Mouse (Mus musculus): Measurements from ENCODE around the gene Syt12.

The Syt12 gene

DNA sequence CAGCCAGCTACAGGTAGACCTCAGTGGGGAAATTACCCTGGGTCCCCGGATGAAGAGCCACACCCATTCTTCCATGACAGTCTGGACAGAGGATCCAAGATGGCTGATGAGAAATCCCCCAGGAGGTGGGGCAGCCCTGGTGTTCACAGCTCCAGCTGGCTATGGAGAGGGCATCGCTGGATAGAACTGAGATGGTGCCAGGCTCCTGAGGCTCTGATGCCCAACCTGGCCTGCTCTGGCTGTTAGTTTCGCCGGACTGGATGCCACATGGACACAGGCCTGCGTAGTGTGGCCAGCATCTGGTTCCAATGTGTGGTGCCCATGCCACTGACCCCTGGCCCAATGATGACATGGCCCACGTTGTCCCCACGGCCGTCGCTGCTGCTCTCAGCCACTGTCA lies 29.8 kb downstream of the Syt12 start:
- DNase-seq (ENCODE audit: low spot score): no peak

DNA sequence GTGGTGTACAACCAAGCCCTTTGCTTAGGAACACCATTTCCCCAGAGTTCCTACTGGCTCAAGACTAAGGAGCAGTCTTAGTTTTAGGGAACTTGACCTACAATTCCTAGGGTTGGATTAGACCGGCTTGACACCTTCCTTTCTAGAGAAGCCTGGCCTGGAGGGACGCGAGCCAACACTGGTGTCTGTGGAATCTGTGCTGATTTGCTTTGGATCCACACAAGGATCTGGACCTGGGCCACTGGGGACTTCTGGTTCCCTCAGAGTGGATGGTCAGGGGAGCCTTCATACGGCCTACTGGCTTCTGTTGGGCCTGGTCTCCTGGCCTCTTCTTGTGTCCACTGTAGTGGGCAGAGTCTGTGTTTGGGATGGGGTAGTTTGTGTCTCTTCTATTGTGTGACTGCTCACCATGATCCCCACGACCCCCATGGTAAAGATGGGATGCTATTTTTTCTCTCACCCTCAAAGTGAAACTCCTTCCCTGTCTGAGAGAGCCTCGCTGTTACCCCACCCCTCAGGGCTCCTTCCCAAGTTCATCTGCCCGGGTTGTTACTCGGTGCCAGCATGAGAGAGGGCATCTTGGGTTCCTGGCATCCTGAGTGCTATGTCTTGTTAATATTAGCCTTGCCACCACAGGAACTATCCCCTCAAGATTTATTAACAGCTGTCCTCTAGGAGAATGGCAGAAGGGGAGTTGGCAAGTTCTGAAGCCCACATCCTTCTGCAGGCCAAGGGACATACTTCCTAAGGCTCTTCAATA lies 30.4 kb downstream of the Syt12 start:
- no peak for DNase-seq (ENCODE audit: low spot score)

DNA sequence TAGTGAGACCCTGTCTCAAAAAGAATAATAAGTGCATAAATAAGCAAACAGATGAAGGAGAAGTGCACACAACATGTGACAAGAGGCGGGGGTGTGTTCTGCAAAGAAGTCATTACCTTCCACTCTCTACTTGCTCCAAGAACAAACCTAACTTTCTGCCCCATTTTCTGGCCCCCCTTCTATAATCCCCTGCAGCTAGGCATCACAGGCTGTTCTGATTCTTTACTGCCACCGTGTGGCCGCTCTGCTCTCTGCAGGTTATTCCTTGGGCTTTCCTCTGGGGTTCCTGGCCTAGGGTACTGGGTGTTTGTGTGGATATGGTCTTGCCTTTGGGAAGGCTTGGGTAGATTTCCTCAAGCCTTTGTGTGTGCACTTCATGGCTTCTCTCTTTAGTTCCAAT lies 34.8 kb downstream of the Syt12 start:
- peak; percentile 93 for DNase-seq (ENCODE audit: low spot score)

DNA sequence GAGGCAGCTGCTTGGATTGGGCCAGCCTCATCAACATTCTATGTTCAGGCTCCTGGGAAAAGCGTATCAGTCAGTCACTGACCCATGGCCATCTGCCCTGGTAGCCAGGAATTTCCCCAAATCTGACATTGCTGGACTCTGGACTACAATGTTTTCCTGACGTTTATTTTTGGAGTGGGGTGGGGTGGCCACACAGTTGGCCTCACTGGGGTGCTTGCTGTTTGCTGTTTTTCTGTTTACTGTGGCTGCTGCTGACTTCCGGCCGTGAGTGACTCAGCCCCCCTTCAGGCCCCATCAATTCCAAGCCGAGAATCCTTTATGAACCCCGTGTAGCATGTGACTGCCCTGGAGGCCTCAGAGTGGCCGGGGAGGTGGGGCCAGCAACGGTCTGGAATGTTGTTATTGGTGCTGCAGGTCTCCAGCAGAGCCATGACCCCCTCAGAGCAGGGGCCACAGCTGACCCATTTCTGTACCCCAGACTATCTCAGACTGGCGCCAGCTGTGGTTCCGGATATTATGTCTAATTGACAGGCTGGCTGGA lies 35.6 kb downstream of the Syt12 start:
- peak; percentile 77 for DNase-seq (ENCODE audit: low spot score)

DNA sequence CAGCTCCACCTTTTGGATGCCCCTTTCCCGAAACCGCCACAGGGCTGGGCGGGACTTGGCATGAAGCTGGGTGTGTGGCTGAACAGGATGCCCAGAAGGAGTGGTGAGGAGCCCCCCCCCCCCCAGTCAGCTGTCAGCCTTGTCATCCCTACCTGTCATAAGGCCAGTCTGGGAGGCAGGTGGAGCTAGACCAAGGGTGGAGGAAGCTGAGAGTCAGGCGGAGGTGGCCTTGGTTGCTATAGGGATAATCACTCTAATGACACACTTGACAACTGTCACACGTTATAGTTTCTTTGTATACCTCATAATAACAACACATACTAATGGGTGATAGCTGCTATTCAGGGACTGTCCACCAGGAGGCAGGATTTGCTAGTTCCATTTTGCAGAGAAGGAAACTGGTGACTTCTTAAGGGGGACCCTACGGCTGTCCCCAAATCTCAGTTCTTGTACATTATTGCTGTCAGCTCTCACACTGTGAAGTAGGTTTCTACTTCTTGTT lies 36.1 kb downstream of the Syt12 start:
- peak; percentile 80 for DNase-seq (ENCODE audit: low spot score)

DNA sequence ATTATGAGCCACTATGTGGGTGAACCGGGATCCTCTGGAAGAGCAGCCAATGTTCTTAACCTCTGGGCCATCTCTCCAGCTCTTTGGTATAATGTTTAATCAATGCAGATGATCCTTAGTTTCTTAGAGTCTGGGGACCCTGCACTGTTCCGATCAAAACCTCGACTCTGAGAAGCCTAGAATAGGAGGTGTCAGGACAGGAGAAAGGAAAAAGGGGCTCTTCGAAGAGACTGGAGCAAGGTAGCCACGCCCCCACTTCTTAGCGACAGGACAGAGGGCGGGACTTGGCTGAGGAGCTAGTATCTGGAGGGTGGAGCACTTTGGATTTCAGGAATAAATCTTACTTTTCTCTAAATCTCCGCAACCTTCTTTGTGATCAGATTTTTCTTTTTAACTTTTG lies 37.0 kb downstream of the Syt12 start:
- DNase-seq (ENCODE audit: low spot score): peak; percentile 45

DNA sequence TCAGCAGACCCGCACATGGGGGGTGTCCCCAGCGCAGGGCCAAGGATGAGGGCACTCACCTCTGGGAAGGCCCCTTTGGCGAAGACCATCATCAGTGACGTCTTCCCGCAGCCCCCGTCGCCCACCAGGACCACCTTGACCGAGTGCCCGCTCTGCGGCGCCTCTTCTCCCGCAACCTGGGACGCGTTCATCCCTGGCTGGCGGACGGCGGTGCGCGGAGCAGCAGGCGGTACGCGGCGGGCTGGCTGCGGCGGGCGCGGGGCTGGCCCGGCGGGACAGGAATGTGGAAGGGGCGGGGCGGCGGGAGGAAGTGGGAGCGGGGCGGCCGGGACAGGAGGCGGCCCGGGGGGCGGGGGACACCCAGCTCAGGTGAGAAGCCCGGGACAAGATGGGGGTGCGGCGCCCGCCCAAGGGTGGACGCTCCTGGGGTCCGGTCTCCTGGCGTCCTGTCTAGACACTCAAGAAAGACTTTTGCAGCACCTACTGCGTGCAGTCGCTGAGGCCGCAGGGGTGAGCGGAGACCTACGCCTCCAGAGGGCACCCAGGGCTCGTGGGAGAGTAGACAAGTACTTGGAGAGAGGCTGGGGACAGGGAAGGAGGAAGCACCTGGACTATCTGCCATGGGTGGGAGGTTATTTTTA lies 38.0 kb downstream of the Syt12 start, which contains the start of gene Rhod:
Gene Rhod, minus strand, starts transcription at position 272 of the 641 bp plus-strand sequence.
- DNase-seq (ENCODE audit: low spot score): peak; percentile 49

DNA sequence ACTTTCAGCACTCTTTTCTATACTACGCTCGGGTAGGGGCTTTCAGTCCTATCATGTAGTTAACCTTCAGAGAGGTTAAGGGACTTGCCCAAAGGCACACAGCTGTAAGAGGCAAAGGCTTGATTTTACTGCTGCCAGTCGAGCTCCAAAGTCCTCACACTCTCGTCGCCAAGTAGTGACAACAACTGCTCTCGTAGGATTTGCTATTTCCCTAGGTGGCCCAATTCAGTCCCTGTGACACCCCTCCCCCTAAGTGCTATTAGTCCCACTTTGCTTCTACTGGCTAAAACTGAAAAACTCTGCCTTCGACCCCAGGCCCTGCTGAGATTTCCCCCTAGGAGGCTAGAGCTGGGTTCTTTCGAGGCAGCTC lies 38.5 kb downstream of the Syt12 start:
- DNase-seq (ENCODE audit: low spot score): no peak

DNA sequence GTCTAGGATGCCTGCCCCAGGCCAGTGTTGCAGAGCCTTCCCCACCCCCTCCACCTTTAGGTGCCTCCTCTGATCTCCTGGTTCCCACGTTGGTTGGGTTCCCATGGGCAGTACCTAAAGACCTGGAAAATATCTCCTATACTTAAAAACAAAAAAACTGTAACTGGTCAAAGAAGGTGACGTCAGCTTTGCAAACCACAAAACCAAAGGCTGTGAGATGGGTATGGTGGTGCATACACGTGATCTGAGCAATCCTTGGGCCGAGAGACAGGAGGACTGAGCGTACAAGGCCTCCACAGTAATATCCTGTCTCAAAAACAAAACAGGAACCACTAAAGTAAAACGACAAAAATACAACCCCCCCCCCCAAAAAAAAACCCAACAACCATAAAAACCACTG lies 39.4 kb downstream of the Syt12 start:
- DNase-seq (ENCODE audit: low spot score): no peak

DNA sequence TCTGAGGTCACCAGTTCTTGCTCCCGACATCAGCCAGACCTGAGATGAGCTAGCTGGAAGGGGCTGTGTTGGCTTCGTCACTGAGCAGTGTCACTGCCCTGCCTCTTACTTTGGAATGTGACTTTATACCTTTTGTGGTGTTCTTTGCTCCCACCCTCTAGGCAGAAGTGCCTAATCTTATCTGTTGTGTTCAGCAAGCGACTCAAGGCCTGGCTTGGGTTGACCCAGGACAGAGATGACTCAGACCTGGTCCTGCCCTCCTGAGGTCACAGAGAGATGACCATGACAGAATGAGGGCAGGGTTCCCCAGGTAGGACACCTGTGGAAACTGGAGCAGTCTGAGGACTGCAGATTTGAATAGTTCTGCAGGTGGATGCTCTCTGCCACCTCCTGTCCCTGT lies 41.0 kb downstream of the Syt12 start:
- DNase-seq (ENCODE audit: low spot score): no peak

DNA sequence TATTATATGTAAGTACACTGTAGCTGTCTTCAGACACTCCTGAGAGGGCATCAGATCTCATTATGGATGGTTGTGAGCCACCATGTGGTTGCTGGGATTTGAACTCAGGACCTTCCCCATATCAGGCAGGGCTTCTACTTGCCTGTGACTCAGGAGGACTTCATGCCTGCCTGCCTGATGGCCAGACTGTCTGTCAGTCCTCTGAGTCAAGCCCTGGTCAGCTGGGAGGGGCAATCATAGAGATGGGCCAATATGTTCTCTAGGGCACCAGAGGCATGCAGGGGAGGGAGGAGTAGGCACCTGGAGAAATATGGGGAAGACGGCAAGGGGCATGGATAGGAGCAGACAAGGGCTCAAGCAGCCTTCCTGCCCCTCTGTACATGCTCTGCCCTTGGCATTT lies 42.2 kb downstream of the Syt12 start:
- DNase-seq (ENCODE audit: low spot score): no peak

DNA sequence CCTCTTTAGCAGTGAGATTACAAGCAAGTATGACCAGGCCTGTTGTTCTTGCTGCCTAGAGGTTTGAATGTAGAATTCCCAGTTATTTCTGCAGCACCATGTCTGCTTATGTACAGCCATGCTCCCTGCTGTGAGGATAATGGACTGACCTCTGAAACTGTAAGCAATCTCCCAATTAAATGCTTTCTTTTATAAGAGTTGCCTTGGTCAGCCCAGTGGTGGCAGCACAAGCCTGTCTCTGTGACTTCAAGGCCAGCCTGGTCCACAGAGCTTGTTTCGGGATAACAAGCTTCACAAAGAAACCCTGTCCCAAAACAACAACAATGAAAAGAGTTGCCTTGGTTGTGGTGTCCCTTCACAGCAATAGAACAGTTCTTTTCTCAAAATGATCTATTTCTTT lies 43.5 kb downstream of the Syt12 start:
- DNase-seq (ENCODE audit: low spot score): peak; percentile 43

DNA sequence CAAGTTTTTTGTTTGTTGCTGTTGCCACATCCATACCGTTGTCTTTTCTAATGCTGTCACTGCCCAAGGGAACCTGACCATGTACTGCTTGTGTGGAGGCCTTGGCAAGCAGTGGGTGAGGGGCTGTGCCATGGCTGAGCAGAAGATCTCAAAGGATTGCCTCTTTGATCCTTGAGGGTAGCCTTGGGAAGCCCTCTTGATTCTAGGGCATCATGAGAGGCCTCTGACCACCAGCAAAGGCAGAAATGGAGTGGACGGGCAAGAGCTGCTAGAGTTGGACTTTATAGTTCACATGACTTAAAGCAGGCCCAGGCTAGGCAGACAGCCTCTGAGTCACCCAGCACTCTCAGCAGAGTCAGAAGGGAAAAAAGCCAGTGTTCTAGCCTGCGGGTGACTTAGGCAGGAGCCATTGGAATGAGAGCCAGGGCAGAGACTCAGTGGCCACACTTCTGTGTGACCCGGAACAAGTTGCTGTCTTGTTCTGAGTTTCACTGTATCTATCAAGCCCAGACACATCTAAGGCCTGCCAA lies 47.1 kb downstream of the Syt12 start:
- DNase-seq (ENCODE audit: low spot score): no peak

DNA sequence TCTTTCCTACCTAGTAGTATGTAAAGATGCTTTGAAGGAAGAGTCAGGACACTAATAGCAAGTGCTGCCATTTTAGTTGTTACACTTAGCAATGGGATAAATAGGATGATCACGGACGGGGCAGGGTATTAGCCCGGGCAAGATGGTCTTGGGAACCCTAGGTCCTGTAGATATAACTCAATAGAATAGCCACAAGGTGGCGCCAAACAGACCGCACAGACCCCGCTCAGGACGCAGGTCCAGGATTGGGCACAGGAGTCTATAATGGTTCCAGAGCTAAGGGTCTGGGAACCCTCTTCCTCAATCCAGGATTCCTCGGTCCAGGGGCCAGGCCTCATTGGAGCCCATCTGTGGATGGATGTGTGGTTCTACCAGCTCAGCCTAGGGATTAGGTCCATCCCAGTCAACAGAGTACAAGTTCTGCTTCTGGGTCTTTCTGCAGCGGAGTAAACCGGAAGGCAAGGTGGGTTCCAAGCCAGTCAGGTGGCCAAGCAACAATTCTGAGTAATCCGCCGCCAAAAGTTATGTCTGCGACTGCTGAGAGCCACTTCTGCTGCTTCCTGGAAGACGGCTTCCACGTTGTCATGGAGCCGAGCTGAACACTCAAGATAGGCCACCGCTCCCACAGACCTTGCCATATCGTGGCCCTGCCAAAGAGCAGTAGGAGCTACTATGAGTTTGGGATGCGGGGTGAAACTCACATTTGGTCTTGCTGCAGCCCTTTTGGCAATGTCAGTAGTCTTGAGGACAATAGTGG lies 51.5 kb downstream of the Syt12 start:
- peak; percentile 80 for DNase-seq (ENCODE audit: low spot score)

DNA sequence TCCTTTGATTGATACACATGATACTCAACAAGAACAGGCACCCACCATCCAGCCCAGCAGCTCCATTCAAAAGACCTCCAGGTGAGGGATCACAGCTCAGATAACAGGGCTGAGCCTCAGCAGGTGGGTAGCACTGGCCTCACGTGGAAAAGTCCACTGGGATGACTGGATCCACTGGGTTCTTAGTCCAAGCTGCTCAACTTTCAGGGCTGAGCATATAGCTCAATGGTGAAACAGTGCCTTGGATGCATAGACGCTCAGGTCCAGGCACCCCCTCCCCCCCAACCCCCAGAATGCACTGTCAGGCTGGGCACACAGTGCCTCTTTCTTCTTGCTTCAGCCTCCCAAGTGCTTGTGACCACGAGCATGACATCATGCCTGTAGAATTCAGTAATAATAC lies 54.2 kb downstream of the Syt12 start:
- DNase-seq (ENCODE audit: low spot score): no peak

DNA sequence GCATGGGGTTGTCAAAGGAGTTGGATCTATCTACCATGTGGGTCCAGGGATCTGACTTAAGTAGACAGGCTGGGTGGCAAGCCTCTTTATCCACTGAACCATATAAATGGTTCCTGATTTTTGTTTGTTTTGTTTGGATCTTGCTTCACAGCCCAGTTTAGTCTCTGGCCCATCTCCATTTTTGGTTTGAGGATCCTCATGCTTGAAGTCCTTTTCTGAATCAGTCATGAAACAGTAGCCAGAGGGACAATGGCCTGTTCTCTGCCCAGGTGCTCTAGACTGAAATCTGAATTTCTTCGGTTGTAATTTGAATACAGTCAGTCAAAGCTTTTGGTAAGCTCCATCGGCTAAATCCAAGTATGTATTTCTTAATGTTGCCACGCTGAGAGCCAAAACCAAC lies 54.7 kb downstream of the Syt12 start:
- no peak for DNase-seq (ENCODE audit: low spot score)

DNA sequence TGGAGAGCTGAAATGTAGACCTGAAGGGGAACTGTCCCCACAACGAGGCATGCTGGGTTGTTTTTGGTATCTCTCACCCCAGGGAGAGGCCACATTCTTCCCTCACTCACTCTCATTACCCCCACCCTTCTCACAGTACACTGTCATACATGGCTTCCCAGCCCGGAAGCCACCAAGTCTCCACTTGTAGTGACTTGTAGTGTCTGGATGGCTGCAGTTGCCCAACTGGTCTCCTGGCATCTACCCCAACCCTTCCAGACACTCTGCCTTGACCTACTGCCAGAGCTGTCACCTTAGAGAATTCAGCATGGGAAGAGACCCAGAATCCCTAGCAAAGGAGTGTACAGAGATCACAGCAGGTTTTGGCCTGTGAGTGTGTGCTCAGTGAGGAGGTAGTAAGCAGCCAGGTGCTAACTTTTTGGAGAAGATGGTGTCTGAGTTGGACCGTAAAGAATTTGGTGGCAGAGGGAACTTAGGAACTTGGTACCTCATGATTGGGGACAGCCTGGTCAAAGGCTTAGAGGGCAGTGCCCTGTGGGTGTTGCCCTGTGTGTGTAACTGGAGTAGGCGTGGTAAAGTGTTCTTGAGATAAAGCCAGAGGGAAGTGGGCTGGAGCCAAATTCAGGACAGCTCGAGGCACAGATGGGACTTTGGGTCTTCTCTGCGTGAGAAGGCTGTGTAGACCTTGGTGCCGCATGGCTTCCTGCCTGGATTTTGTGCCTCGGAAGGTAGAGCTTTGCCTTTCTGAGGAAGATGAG lies 56.9 kb downstream of the Syt12 start:
- no peak for DNase-seq (ENCODE audit: low spot score)

DNA sequence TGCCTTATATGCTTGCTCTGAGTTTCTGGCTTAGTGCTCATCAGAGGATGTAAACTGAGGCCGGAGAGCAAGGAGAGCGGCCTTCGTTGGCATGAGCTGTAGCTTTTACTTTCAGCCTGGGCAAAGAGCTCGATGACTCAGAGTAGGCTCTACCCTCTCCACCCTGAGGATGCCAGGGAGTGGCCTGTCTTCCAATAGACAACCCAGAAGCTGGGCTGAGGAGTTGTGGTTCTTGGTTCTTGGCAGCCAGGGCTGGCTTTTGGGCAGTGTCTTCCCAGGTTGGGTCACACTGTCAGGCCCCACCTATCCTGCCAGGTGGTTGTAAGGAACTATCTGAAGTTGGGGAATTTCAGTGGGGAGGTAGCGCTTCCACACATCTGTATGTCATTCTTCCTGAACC lies 57.5 kb downstream of the Syt12 start:
- no peak for DNase-seq (ENCODE audit: low spot score)

DNA sequence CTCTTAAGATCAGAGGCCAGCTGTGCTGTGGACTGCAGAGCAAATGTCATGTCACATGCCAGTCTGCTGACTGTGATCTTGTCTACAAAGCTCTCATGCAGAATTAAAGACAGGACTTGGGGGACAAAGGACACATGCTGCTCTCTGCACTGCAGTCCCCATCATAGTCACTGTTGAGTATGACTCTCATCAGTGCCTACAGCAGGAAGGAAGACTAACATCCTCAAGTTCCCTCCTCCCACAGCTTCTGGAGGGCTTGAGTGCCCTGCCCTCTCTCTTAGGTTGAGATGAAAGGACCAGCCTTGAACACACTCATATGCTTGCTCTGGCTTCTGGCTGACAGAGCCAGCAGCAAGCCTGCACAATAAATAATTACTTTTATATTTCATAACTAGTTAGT lies 59.5 kb downstream of the Syt12 start:
- DNase-seq (ENCODE audit: low spot score): no peak

DNA sequence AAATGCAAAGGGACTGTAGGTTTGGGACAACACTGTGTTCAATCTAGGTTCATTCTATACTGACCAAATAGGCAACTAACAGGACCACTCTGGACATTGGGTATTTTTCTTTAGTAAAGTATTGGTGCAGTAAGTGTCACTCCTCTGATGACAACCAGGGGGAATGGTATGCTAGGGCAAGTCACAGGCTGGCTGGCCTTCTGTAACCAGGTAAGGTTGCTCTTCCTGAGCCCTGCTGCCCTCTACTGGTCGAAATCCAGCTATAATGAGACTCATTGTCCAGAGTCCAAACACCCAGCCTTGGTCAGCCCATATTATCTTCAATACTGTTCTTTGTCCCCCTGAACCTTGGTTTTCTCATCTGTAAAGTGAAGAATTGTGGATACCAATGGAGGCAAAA lies 60.1 kb downstream of the Syt12 start:
- DNase-seq (ENCODE audit: low spot score): peak; percentile 85

DNA sequence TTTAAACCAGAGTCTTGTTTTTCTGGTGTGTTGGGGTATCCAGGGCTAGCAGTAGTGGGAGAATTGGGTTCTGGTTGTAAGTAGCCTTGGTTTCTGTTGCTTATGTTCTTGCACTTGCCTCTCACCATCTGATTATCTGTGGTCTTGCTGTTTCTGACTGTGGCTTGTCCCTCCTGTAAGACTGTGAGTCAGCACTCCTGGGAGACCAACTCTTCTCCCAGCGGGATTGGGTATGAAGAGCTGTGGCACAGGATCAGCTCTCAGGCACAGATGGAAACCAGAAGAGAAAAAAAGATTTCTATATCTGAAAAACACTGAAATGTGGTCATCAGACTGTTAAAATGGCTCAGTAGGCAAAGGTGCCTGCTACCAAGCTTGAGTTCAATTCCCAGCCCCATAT lies 62.6 kb downstream of the Syt12 start:
- DNase-seq (ENCODE audit: low spot score): no peak

DNA sequence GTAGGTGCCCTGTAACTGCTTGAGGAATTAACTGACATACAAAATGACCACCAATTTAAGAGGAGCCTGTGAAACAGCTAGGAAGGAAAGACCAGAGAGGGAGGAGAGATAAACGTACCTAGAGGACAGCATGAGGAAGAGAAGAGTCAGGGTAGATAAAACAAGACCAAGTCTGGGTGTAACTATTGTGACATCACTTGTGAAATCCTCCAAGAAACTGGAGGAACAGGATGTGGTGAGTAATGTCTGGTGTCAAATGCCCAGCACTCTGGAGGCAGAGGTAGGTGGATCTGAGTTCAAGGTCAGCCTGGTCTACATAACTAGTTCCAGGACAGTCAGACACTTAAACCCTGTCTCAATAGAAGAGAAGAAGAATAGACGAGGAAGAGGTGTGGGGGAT lies 68.2 kb downstream of the Syt12 start:
- no peak for DNase-seq (ENCODE audit: low spot score)

Measured in retina, embryonic 14.5 days (tissue).